Mouse (Mus musculus) ovary, postnatal 14 days (tissue): ENCODE results near the gene 2900011O08Rik.
"Not testable (repeated sequence)": the region's sequence is repeated elsewhere in the genome, so short reads cannot be mapped to it uniquely, and the experiment has no call there.

Experiments used
- DNase-seq: peaks from one replicate; pipeline ENCODE4 v3.0.0; 2022; ENCODE audit warnings: low spot score

The 2900011O08Rik gene

DNA sequence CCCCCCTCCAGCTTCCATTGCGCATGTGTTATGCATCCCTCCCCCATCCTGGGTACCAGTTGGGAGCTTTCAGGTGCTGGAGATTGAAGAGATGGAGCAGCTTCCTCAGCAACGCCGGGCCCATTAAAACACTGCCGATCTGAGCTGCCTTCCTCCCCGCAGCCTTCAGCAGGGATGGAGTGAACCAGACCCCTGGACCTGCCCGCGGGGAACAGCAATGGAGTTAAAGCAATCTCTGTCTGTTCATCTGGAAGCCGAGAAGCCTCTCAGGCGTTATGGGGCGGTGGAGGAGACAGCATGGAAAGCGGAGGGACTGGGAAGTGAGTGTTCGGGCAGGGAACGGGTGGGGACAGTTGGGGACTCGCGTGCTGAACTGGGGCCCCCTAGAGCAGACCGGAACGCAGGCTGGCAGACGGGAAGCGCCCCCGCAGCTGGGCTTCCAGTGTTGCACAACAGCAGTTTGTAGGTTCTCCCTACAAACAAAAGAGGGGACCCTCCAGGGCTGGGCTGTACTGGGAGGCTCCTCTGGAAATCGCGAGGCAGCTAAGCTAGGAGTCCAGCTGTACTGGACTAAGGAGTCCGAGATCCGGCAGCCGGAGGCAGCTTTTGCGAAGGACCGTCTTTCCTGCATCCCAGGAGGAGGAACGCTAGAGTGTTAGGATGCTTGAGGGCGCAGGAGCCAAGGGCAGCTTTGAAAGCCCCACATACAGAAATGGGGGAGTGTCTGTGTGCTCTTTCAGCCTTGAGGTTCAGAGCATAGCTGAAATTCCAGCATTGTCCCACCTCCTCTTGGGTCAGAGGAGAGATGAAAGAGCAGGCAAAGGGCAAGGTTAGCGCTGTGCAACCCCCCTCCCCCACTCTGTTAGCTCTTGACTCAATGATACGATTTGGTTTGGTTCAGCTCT lies at the start of gene 2900011O08Rik, which contains the start of gene Ifitm7:
TSS of gene 2900011O08Rik (plus strand) at position 31 of the 905 bp plus-strand sequence.
TSS of gene Ifitm7 (minus strand) at position 315 of the 905 bp plus-strand sequence.
- DNase-seq: no peak

GRCm38 (mm10) chr16:13940139-13940846 lies 46.1 kb upstream of the 2900011O08Rik start:
- peak; percentile 25 for DNase-seq

GRCm38 (mm10) chr16:13940847-13941395 lies 45.5 kb upstream of the 2900011O08Rik start:
- no peak for DNase-seq

DNA sequence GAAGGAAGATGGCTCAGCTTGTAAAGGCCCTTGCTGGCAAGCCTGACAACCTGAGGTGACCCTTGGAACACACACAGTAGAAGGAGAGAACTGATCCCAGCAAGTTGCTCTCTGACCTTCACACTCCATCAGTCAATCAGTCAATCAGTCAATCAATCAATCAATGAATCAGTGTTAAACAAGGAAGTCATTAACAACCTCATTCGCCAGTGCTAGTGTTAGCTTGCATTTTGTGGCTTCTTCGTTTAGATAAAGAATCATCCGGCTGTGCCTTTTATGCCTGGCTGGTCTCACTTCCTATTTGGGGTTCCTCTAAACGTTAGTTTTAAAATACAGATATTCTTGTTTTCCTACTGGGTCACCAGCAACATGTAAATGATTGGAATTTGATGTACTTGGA lies 42.2 kb upstream of the 2900011O08Rik start:
- DNase-seq: no peak

- DNase-seq: no peak
These were observed 41.7 kb upstream of the 2900011O08Rik start for GRCm38 (mm10) chr16:13944752-13945151.

DNA sequence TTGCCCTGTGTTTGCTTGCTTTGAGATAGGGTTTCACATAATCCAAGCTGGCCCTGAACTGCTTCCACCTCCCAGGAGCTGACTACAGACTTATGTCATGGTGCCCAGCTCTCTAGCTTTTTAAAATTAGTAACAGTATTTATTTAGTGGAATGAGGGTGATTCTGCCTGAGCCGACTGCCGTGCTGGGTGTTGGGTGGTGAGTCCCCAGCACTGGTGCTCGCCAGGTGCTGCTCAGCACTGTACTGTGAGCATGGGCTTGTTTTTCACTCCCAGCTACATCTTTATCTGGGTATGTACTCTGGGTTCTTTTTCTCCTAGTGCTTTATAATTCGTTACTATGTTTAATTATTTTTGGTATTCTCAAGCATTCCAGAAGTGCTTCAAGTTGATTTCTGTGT lies 41.3 kb upstream of the 2900011O08Rik start:
- DNase-seq: no peak

DNA sequence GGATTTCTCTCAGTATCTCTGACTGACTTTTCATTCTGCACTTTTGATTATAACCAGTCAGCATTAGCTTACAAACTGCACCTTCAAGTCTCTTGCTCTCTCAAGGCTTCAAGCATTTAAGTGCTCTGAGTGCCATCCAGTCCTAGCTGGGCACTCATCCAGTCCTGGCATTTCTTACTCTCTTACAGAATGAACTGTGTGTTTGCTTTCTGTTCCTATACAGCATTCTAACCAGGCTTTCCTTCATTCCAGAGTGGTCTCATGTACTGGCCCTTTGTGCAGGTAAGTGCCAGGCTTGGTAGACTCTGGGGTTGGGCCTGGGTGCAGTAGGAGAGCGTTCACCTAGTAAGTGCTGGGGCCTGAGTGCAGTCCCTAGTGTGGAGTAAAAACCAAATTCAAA lies 40.1 kb upstream of the 2900011O08Rik start:
- no peak for DNase-seq

DNA sequence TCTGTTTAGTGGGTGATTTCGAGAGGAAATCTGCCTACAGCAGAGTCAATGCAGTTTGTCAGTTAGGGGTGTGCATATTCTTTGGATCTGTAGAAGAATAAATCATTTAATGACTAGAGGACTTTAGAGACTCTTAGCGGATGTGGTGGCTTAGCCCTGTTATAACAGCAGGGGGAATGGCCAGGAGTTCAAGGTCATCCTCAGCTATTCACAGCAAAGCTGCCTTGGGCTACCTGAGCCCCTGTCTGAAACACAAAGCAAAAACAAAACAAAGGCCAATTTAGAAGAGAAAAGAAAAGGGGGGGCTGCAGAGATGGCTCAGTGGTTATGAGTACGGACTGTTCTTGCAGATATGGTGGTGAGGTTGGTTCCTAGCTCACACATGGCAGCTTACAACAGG lies 35.2 kb upstream of the 2900011O08Rik start:
- DNase-seq: no peak

- no peak for DNase-seq
These were observed 24.4 kb upstream of the 2900011O08Rik start for GRCm38 (mm10) chr16:13962053-13962452.

- DNase-seq: no peak
These were observed 17.3 kb upstream of the 2900011O08Rik start for GRCm38 (mm10) chr16:13969096-13969495.

DNA sequence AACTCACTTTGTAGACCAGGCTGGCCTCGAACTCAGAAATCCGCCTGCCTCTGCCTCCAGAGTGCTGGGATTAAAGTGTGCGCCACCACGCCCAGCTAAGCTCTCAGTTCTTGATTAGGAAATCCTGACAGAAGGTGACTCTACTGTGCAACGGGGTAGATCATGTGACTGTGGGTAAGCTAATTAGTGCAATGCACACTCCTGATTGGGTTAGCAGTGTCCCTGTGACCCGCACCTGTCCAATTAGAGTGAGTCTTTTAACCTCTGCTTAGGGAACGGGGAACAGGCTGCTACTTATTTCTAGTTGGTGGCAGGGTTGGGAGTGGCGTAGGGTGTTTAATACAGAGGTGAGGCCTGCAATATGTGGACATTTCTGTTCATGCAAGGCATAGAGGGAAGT lies 14.4 kb upstream of the 2900011O08Rik start:
- no peak for DNase-seq

- DNase-seq: not testable (repeated sequence)
These were observed 10.0 kb upstream of the 2900011O08Rik start for GRCm38 (mm10) chr16:13976358-13976896.

GRCm38 (mm10) chr16:13977026-13977425 lies 9.4 kb upstream of the 2900011O08Rik start:
- not testable (repeated sequence) for DNase-seq

DNA sequence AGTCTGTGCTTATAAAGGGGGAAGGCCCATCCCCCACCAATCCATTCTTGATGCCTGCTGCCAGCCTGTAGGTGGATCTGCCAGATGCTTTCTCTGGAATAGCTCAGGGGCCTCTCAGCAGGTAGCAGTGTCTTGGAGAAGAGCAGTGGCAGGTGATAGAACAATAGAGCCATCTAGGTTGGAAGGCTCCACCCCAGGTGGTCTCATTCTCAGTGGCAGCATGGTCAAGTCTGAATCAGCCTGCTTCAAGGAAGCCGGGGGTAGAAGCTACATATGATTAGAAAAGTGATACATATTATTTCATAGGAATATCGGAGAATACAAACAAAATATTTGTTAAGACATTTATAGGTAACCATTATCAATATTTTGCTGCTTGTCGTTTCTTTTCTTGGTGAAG lies 4.7 kb upstream of the 2900011O08Rik start:
- DNase-seq: not testable (repeated sequence)

GRCm38 (mm10) chr16:13983161-13983560 lies 3.2 kb upstream of the 2900011O08Rik start:
- no peak for DNase-seq

- no peak for DNase-seq
These were observed 219 bp upstream of the 2900011O08Rik start for GRCm38 (mm10) chr16:13986197-13986573.

- no peak for DNase-seq
These were observed 6.3 kb downstream of the 2900011O08Rik start for GRCm38 (mm10) chr16:13992518-13993248.

GRCm38 (mm10) chr16:13994076-13994475 lies 7.7 kb downstream of the 2900011O08Rik start:
- no peak for DNase-seq

DNA sequence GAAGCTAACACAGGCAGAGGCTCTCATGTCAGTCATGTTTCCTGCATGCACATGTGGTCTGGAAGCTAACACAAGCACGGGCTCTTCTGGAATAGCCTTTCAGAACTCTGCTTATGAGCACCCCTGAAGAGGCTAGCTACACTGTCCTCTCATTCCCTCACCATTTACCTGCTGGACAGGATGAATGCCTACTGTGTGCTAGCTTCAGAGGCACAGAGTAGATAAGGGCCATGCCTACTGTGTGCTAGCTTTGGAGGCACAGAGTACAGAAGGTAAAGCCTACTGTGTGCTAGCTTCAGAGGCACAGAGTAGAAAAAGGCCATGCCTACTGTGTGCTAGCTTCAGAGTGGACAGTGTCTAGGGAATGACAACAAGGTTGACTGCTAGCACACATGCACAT lies 8.1 kb downstream of the 2900011O08Rik start:
- DNase-seq: no peak

- no peak for DNase-seq
These were observed 17.2 kb downstream of the 2900011O08Rik start for GRCm38 (mm10) chr16:14003386-14004130.

GRCm38 (mm10) chr16:14004170-14004569 lies 17.8 kb downstream of the 2900011O08Rik start:
- DNase-seq: no peak
